Mouse (Mus musculus) CH12.LX (cell line): Measurements from ENCODE around the gene Eml3. TPM values are rescaled to one million over a fixed set of nuclear protein-coding genes. Genes with fewer than 3 reads are reported as not detected.

Experiments
- DNase-seq: peaks from one replicate; pipeline ENCODE4 v3.0.0-alpha.2; 2013; ENCODE audit errors: extremely low read depth
- H3K27ac ChIP-seq: 2 replicates; pipeline ENCODE4 v1.5.1; 2012; ENCODE audit warnings: low read depth, mild to moderate bottlenecking, control low read depth, moderate library complexity; ENCODE audit not compliant: insufficient read depth
- H3K27me3 ChIP-seq: replicated peaks from 2 replicates; pipeline ENCODE3; 2012; ENCODE audit warnings: inconsistent platforms
- H3K36me3 ChIP-seq, 2 experiments: replicated peaks in 1 of 2; 2 replicates each; pipeline versions ENCODE3 to v1.6.1; 2012; ENCODE audit warnings: inconsistent platforms in 1 of 2, low read length in 1 of 2, mild to moderate bottlenecking in 1 of 2, mixed read lengths in 1 of 2, moderate library complexity in 1 of 2; ENCODE audit not compliant: control insufficient read depth in 1 of 2, insufficient read depth in 1 of 2
- H3K4me1 ChIP-seq, 2 experiments: 2 replicates each; pipeline ENCODE4 v1.6.1; 2012; ENCODE audit warnings: inconsistent platforms in 1 of 2, moderate library complexity in 1 of 2; ENCODE audit not compliant: insufficient read depth in 2 of 2, control insufficient read depth in 1 of 2
- H3K4me2 ChIP-seq: 2 replicates; pipeline ENCODE4 v1.6.1; 2012; ENCODE audit warnings: low read depth, mild to moderate bottlenecking, control low read depth; ENCODE audit not compliant: poor library complexity, insufficient read depth, severe bottlenecking
- H3K4me3 ChIP-seq, 3 experiments: fragments of 150-350 bp in 1 of 3; sonication (generic) in 1 of 3; replicated peaks in 1 of 3; 2 replicates each; pipeline versions ENCODE3 to v1.5.1; 2011 to 2012; ENCODE audit warnings: low read depth in 2 of 3, low read length in 2 of 3, mild to moderate bottlenecking in 2 of 3, moderate library complexity in 2 of 3, control low read depth in 1 of 3, improper control_type of control experiment in 1 of 3, inconsistent platforms in 1 of 3, mixed read lengths in 1 of 3; ENCODE audit not compliant: poor library complexity in 1 of 3
- H3K79me2 ChIP-seq: replicated peaks from 2 replicates; pipeline ENCODE4 v1.6.1; 2012; ENCODE audit warnings: mild to moderate bottlenecking, moderate library complexity; ENCODE audit not compliant: control insufficient read depth, poor library complexity, insufficient read depth, severe bottlenecking; ENCODE audit errors: extremely low read depth
- H3K9ac ChIP-seq: 2 replicates; pipeline ENCODE4 v1.6.1; 2012; ENCODE audit warnings: low read depth, mild to moderate bottlenecking, control low read depth, moderate library complexity; ENCODE audit not compliant: insufficient read depth
- H3K9me3 ChIP-seq: replicated peaks from 2 replicates; pipeline ENCODE3; 2012; ENCODE audit warnings: low read length, inconsistent platforms, mixed read lengths
- CHD1 ChIP-seq: IDR thresholded peaks from 2 replicates; pipeline ENCODE4 v1.6.1; 2012; ENCODE audit warnings: low read depth, low read length, improper control_type of control experiment, inconsistent platforms
- E2F4 ChIP-seq: IDR thresholded peaks from 2 replicates; pipeline ENCODE4 v1.6.1; 2011; ENCODE audit warnings: low read depth, low read length, improper control_type of control experiment; ENCODE audit not compliant: insufficient replicate concordance
- ELF1 ChIP-seq: IDR thresholded peaks from 2 replicates; pipeline ENCODE4 v1.6.1; 2014; ENCODE audit warnings: low read depth, mild to moderate bottlenecking, inconsistent platforms, low read length, improper control_type of control experiment
- HCFC1 ChIP-seq: IDR thresholded peaks from 2 replicates; pipeline ENCODE4 v1.6.1; 2012; ENCODE audit warnings: low read depth, mild to moderate bottlenecking, inconsistent platforms, low read length, improper control_type of control experiment
- IRF4 ChIP-seq: IDR thresholded peaks from 2 replicates; pipeline ENCODE4 v1.6.1; 2014; ENCODE audit warnings: low read depth, mild to moderate bottlenecking, inconsistent platforms, low read length, improper control_type of control experiment
- MXI1 ChIP-seq: IDR thresholded peaks from 2 replicates; pipeline ENCODE4 v1.6.1; 2011; ENCODE audit warnings: mild to moderate bottlenecking, low read depth, low read length, improper control_type of control experiment
- MYC ChIP-seq: IDR thresholded peaks from 2 replicates; pipeline ENCODE4 v1.6.1; 2011; ENCODE audit warnings: low read depth, mild to moderate bottlenecking, improper control_type of control experiment, low read length
- NELFE ChIP-seq: IDR thresholded peaks from 2 replicates; pipeline ENCODE4 v1.6.1; 2011; ENCODE audit warnings: low read depth, low read length, improper control_type of control experiment
- NRF1 ChIP-seq: IDR thresholded peaks from 2 replicates; pipeline ENCODE4 v1.6.1; 2014; ENCODE audit warnings: low read depth, mild to moderate bottlenecking, inconsistent platforms, low read length, improper control_type of control experiment, moderate library complexity
- PAX5 ChIP-seq: IDR thresholded peaks from 2 replicates; pipeline ENCODE4 v1.6.1; 2012; ENCODE audit warnings: low read length, inconsistent platforms, mixed read lengths
- RAD21 ChIP-seq: IDR thresholded peaks from 2 replicates; pipeline ENCODE4 v1.6.1; 2011; ENCODE audit warnings: low read depth, mild to moderate bottlenecking, low read length, improper control_type of control experiment, moderate library complexity
- TCF12 ChIP-seq: IDR thresholded peaks from 2 replicates; pipeline ENCODE4 v1.6.1; 2014; ENCODE audit warnings: low read depth, mild to moderate bottlenecking, inconsistent platforms, low read length, improper control_type of control experiment
- ZC3H11A ChIP-seq: IDR thresholded peaks from 2 replicates; pipeline ENCODE4 v1.6.1; 2012; ENCODE audit warnings: low read depth, mild to moderate bottlenecking, inconsistent platforms, low read length, improper control_type of control experiment
- ZKSCAN1 ChIP-seq: IDR thresholded peaks from 2 replicates; pipeline ENCODE4 v1.6.1; 2012; ENCODE audit warnings: low read depth, inconsistent platforms, low read length, improper control_type of control experiment, borderline replicate concordance
- ZMIZ1 ChIP-seq: IDR thresholded peaks from 2 replicates; pipeline ENCODE4 v1.6.1; 2012; ENCODE audit warnings: low read depth, mild to moderate bottlenecking, inconsistent platforms, low read length, improper control_type of control experiment
- dilution Hi-C: fragments of 300-500 bp; cut with MboI; formaldehyde crosslinking; loops from 2 replicates; pipeline ENCODE4 v1.14.3; 2020; ENCODE audit warnings: low sequenced_read_pairs; ENCODE audit not compliant: extremely low pct_unique_long_range_greater_than_20kb, extremely low pct_ligation_motif_present
- in situ Hi-C: fragments of 300-500 bp; cut with MboI; formaldehyde crosslinking; loops from 3 replicates; pipeline ENCODE4 v1.14.3; 2019; ENCODE audit warnings: low sequenced_read_pairs, low pct_ligation_motif_present, low pct_unique_long_range_greater_than_20kb, mixed read lengths
- polyA plus RNA-seq: library from polyadenylated mRNA; unstranded; fragments of >175 nt; gene quantifications from 2 replicates; pipeline ENCODE4 v1.2.1, GENCODE M21; 2012; ENCODE audit warnings: low read depth; ENCODE audit not compliant: insufficient read length
- total RNA-seq, 2 experiments: library from RNA; depleted of rRNA; stranded (reverse); fragments of 300-350 nt in 1 of 2; fragments of >200 nt in 1 of 2; gene quantifications; 2 replicates each; pipeline ENCODE4 v1.2.3; 2012 to 2014

The Eml3 gene
- total and polyA plus RNA-seq, 3 experiments = 18.7 to 37.3 (median 33.3) TPM

DNA sequence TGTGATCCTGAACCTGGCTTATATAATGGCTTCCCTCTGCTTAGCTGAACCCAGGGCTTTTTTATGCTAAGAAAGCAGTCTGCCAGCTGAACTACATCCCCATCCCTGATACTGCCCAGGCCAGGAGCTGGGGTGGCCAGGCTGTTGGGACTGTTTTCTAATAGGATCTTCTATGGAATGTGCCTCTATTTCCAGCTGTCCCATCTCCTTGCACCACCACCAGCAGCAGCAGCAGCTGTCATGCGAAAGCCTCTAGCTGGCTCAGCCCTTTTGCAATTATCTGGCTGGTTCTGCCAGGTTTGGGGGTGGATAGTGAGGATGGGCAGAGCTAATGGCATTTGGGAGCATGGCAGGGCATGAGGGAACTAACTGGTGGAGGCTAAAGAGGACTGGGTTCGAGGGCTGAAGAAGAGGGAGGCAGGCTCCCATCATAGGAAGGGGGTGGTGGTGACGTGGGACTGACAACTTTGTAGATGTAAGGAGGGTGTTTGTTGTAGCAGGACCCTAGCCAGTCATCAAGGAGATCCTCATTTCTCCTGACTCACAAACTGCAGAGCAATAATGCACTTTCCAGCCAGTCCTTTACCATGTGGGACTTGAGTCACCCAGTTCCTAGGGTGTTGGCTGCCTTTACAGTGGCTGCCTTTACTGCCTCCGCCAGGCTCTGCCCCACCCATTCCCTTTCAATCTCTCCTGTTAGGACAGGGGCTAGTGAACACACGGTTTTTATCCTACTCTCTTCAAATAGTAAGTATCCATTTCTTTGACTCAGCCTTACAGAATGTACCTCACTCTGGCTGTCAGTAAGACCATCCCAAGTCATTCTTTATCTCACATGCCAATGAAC, 53.2 kb downstream of the Eml3 start:
- Histone ChIP-seq H3K27ac (no peak overlapping the region), H3K9me3 (no peaks in the 10 kb centered on the region)
- no peak for TF ChIP-seq MYC
- no peak for TF ChIP-seq HCFC1
- no peak for TF ChIP-seq NELFE
- no peak for TF ChIP-seq TCF12
- TF ChIP-seq ZMIZ1 = no peak
- TF ChIP-seq RAD21 = no peak
- TF ChIP-seq, all 38 proteins: peak for 0
- H3K9ac ChIP-seq = no peak overlapping the region
- dilution Hi-C loops (no loop called here), in situ Hi-C loops (no loop called here)
- H3K4me1 ChIP-seq = peaks cover 27 to 77% of the 10 kb centered on the region in 2 experiments
- no peak overlapping the region for H3K4me3 ChIP-seq
- H3K79me2 ChIP-seq = no peaks in the 10 kb centered on the region
- DNase-seq = no peak
- no peak overlapping the region for H3K4me2 ChIP-seq
- no peaks in the 10 kb centered on the region for H3K27me3 ChIP-seq
- H3K36me3 ChIP-seq = peaks cover 30 to 46% of the 10 kb centered on the region in 2 experiments

GRCm38 (mm10) chr19:8983150-8983650, 53.8 kb downstream of the Eml3 start:
- no peak overlapping the region for H3K4me2 ChIP-seq
- in situ Hi-C loops = no loop called here
- no peak overlapping the region for H3K9ac ChIP-seq
- H3K9me3 ChIP-seq = no peaks in the 10 kb centered on the region
- no peaks in the 10 kb centered on the region for H3K79me2 ChIP-seq
- peaks cover 31 to 78% of the 10 kb centered on the region in 2 experiments for H3K4me1 ChIP-seq
- dilution Hi-C loops = no loop called here
- no peak overlapping the region for H3K4me3 ChIP-seq
- no peak for DNase-seq
- no peak for TF ChIP-seq IRF4
- no peak for TF ChIP-seq CHD1
- TF ChIP-seq ZKSCAN1 = no peak
- TF ChIP-seq PAX5 = no peak
- no peak for TF ChIP-seq E2F4
- no peak for TF ChIP-seq ELF1
- no peak for TF ChIP-seq MXI1
- no peak for TF ChIP-seq HCFC1
- TF ChIP-seq NRF1 = no peak
- TF ChIP-seq ZMIZ1 = no peak
- no peak for TF ChIP-seq ZC3H11A
- TF ChIP-seq, all 38 proteins: peak for 0
- Histone ChIP-seq H3K27ac (0 out of 2 replicates have a peak overlapping the region, but pooled peaks have one; percentile 28), H3K36me3 (peaks cover 23 to 41% of the 10 kb centered on the region in 2 experiments), H3K27me3 (peaks cover under 1% of the 10 kb centered on the region)
